Mouse (Mus musculus) embryonic stem cell, embryonic (primary cell): ENCODE results near the gene Irs2.

Experiments
- CTCF ChIA-PET, 4 experiments: fragments of 300-600 bp in 2 of 4; fragments of 350-600 bp in 2 of 4; sonication (Branson Sonifier 250); formaldehyde crosslinking; loops; one replicate each; lab custom pipeline; 2022; ENCODE audit warnings: inconsistent platforms in 2 of 4; lab: Charles Lee
- POLR2A ChIA-PET, 4 experiments: fragments of 300-600 bp in 2 of 4; fragments of 350-600 bp in 2 of 4; sonication (Branson Sonifier 250); formaldehyde crosslinking; loops; one replicate each; lab custom pipeline; 2022; ENCODE audit warnings: antibody characterized with exemption in 4 of 4, inconsistent platforms in 1 of 4; lab: Charles Lee

Gene Irs2

GRCm38 (mm10) chr8:11008379-11008775, at the start of gene Irs2:
Irs2 (minus strand) TSS chr8:11008458.
- ChIA-PET POLR2A (interaction anchor here in 1 of 4 experiments (1.0 kb wide), 1 partner anchor 64 kb away, joined by 3 read pairs; no protein-coding TSS in a partner anchor), CTCF (no interaction called here)

- ChIA-PET CTCF (no interaction called here), POLR2A (no interaction called here)
These were observed 48.4 kb upstream of the Irs2 start for GRCm38 (mm10) chr8:11056665-11057064.

GRCm38 (mm10) chr8:11056175-11056563, 47.9 kb upstream of the Irs2 start:
- ChIA-PET CTCF (no interaction called here), POLR2A (no interaction called here)

- CTCF ChIA-PET = interaction anchor here in 1 of 4 experiments (0.6 kb wide), 1 partner anchor 31 kb away, joined by 3 read pairs; no protein-coding TSS in a partner anchor
- POLR2A ChIA-PET = no interaction called here
These were observed 47.4 kb upstream of the Irs2 start for GRCm38 (mm10) chr8:11055557-11056174.

GRCm38 (mm10) chr8:11049835-11050234, 41.6 kb upstream of the Irs2 start:
- CTCF ChIA-PET = no interaction called here
- POLR2A ChIA-PET = no interaction called here

- ChIA-PET POLR2A (no interaction called here), CTCF (no interaction called here)
These were observed 39.6 kb upstream of the Irs2 start for GRCm38 (mm10) chr8:11047812-11048211.

- ChIA-PET POLR2A (interaction anchor here in 1 of 4 experiments (0.6 kb wide), 1 partner anchor 561 kb away, joined by 6 read pairs; no protein-coding TSS in a partner anchor), CTCF (interaction anchor here in 1 of 4 experiments (1.1 kb wide), 1 partner anchor 248 kb away, joined by 4 read pairs; no protein-coding TSS in a partner anchor)
These were observed 36.4 kb upstream of the Irs2 start for GRCm38 (mm10) chr8:11044660-11045059.

- ChIA-PET CTCF (no interaction called here), POLR2A (interaction anchor here in 1 of 4 experiments (0.6 kb wide), 1 partner anchor 20 kb away, joined by 3 read pairs; no protein-coding TSS in a partner anchor)
These were observed 35.3 kb upstream of the Irs2 start for GRCm38 (mm10) chr8:11043591-11043990.

- ChIA-PET POLR2A (interaction anchor here in 1 of 4 experiments (0.6 kb wide), 1 partner anchor 21 kb away, joined by 3 read pairs; no protein-coding TSS in a partner anchor), CTCF (no interaction called here)
These were observed 34.8 kb upstream of the Irs2 start for GRCm38 (mm10) chr8:11042872-11043587.

GRCm38 (mm10) chr8:11040088-11040487, 31.8 kb upstream of the Irs2 start:
- ChIA-PET CTCF (interaction anchor here in 1 of 4 experiments (1.1 kb wide), 1 partner anchor 379 kb away, joined by 3 read pairs; no protein-coding TSS in a partner anchor), POLR2A (no interaction called here)

GRCm38 (mm10) chr8:11038788-11039187, 30.5 kb upstream of the Irs2 start:
- CTCF ChIA-PET = no interaction called here
- POLR2A ChIA-PET = no interaction called here

GRCm38 (mm10) chr8:11038367-11038766, 30.1 kb upstream of the Irs2 start:
- ChIA-PET CTCF (no interaction called here), POLR2A (no interaction called here)

- POLR2A ChIA-PET = no interaction called here
- CTCF ChIA-PET = no interaction called here
These were observed 28.5 kb upstream of the Irs2 start for GRCm38 (mm10) chr8:11036790-11037189.

- ChIA-PET CTCF (no interaction called here), POLR2A (no interaction called here)
These were observed 27.6 kb upstream of the Irs2 start for GRCm38 (mm10) chr8:11035628-11036416.

- ChIA-PET CTCF (interaction anchor here in 1 of 4 experiments (0.6 kb wide), 2 partner anchors 10 to 30 kb away, joined by 3 read pairs; no protein-coding TSS in a partner anchor), POLR2A (no interaction called here)
These were observed 16.6 kb upstream of the Irs2 start for GRCm38 (mm10) chr8:11024871-11025270.

GRCm38 (mm10) chr8:11020949-11021572, 12.8 kb upstream of the Irs2 start:
- ChIA-PET CTCF (no interaction called here), POLR2A (no interaction called here)

- ChIA-PET CTCF (no interaction called here), POLR2A (no interaction called here)
These were observed 7.4 kb upstream of the Irs2 start for GRCm38 (mm10) chr8:11015622-11016021.

GRCm38 (mm10) chr8:11013258-11013657, 5.0 kb upstream of the Irs2 start:
- POLR2A ChIA-PET = interaction anchor here in 1 of 4 experiments (1.2 kb wide), 1 partner anchor 114 kb away, joined by 8 read pairs; no protein-coding TSS in a partner anchor

More at GRCm38 (mm10) chr8:11013258-11013657, 5.0 kb upstream of the Irs2 start:
- CTCF ChIA-PET = interaction anchor here in 2 of 4 experiments (0.6 to 1.7 kb wide), 2 partner anchors 292 to 598 kb away, joined by 4 to 5 read pairs; no protein-coding TSS in a partner anchor
